ENCODE assay signal across 9 mouse cellular contexts in genomic region chr15:101983315-101983948, GRCm38 (mm10). TPM values are rescaled to one million over a fixed set of nuclear protein-coding genes. Genes with fewer than 3 reads are reported as not detected.
DNase-seq lines count a peak whose midpoint lies in the region; ATAC-seq lines count a peak whose summit lies in the region.
"Had no signal": no experiment of that assay in that cellular context is flagged by ENCODE, and none has a peak within 500 bp of the region (broad histone marks: within the 10 kb centered on the region; RNA-seq: fewer than 3 reads in every experiment).

No protein-coding gene starts in this region.

- ATAC-seq in lung, embryonic 16.5 days (ENCODE audit: low read depth) = no peak
- no peak for ATAC-seq in forebrain, embryonic 11.5 days (replicated peaks; ENCODE audit: low FRiP score)
- no peak for ATAC-seq in limb, embryonic 13.5 days (ENCODE audit: low FRiP score, low read depth)
- ATAC-seq in stomach, embryonic 15.5 days (ENCODE audit: insufficient read depth, low FRiP score, low read depth) = no peak
- ATAC-seq in megakaryocyte-erythroid progenitor cell, adult 5-6 weeks (replicated peaks; ENCODE audit: low FRiP score, low TSS enrichment, poor library complexity, severe bottlenecking) = no peak

- no peaks in the 10 kb centered on the region for H3K9me3 ChIP-seq in lung, embryonic 16.5 days (ENCODE audit: control insufficient read depth, low read length)
- no peaks in the 10 kb centered on the region for H3K9me3 ChIP-seq in forebrain, embryonic 11.5 days (ENCODE audit: control insufficient read depth, low read length)
- no peaks in the 10 kb centered on the region for H3K9me3 ChIP-seq in limb, embryonic 13.5 days
- H3K9me3 ChIP-seq in stomach, embryonic 15.5 days = no peaks in the 10 kb centered on the region

- 69% methylated on average over 13 of the region's 13 CpGs for WGBS in lung, embryonic 16.5 days
- WGBS in forebrain, embryonic 11.5 days = 83% methylated on average over 13 of the region's 13 CpGs
- WGBS in limb, embryonic 13.5 days = 78% methylated on average over 13 of the region's 13 CpGs
- WGBS in stomach, embryonic 15.5 days = 77% methylated on average over 13 of the region's 13 CpGs

- peaks cover 12% of the 10 kb centered on the region for H3K4me1 ChIP-seq in lung, embryonic 16.5 days (replicated peaks; ENCODE audit: control insufficient read depth, insufficient read depth, low read length)
- H3K4me1 ChIP-seq in forebrain, embryonic 11.5 days (replicated peaks; ENCODE audit: control insufficient read depth, insufficient read depth, low read length) = peaks cover 4% of the 10 kb centered on the region; the same call in 1 of the 2 replicates
- peaks cover 10% of the 10 kb centered on the region; the same call in 1 of the 2 replicates for H3K4me1 ChIP-seq in limb, embryonic 13.5 days
- H3K4me1 ChIP-seq in stomach, embryonic 15.5 days = peaks cover 17% of the 10 kb centered on the region; the same call in 1 of the 2 replicates

- H3K27me3 ChIP-seq in lung, embryonic 16.5 days (ENCODE audit: control insufficient read depth, insufficient read depth, low read depth, low read length) = no peaks in the 10 kb centered on the region
- H3K27me3 ChIP-seq in forebrain, embryonic 11.5 days (ENCODE audit: control insufficient read depth, insufficient read depth, low read length) = no peaks in the 10 kb centered on the region
- H3K27me3 ChIP-seq in limb, embryonic 13.5 days = no peaks in the 10 kb centered on the region
- no peaks in the 10 kb centered on the region for H3K27me3 ChIP-seq in stomach, embryonic 15.5 days (replicated peaks)

- no peak overlapping the region; the same call in 1 of the 2 replicates for H3K9ac ChIP-seq in lung, embryonic 16.5 days (ENCODE audit: low read length)
- peak overlapping the region; percentile 47 for H3K9ac ChIP-seq in forebrain, embryonic 11.5 days (ENCODE audit: low read length)
- H3K9ac ChIP-seq in limb, embryonic 13.5 days = peak overlapping the region; percentile 2; the same call in 1 of the 2 replicates
- no peak overlapping the region for H3K9ac ChIP-seq in stomach, embryonic 15.5 days

- no peak overlapping the region for H3K27ac ChIP-seq in lung, embryonic 16.5 days (ENCODE audit: low read length)
- H3K27ac ChIP-seq in forebrain, embryonic 11.5 days (ENCODE audit: low read depth, low read length) = no peak overlapping the region
- H3K27ac ChIP-seq in limb, embryonic 13.5 days = peak overlapping the region; percentile 39; the same call in 1 of the 2 replicates
- peak overlapping the region; percentile 91 for H3K27ac ChIP-seq in stomach, embryonic 15.5 days

- DNase-seq in lung, adult 18-20 months = no peak
- DNase-seq in forebrain, embryonic 11.5 days (ENCODE audit: low spot score) = no peak
- no peak for DNase-seq in frontal cortex, adult 2 months (ENCODE audit: extremely low spot score in 1 of 2, low spot score in 1 of 2)
- no peak for DNase-seq in right cerebral cortex, postnatal 25 days

- peak overlapping the region; percentile 52 for H3K4me2 ChIP-seq in lung, embryonic 16.5 days (ENCODE audit: low read depth, low read length)
- H3K4me2 ChIP-seq in forebrain, embryonic 11.5 days (ENCODE audit: low read depth, low read length, severe bottlenecking) = peak overlapping the region; percentile 50; the same call in 1 of the 2 replicates
- H3K4me2 ChIP-seq in limb, embryonic 13.5 days (replicated peaks) = peak overlapping the region; percentile 56
- H3K4me2 ChIP-seq in stomach, embryonic 15.5 days = peak overlapping the region; percentile 63

- H3K36me3 ChIP-seq in lung, embryonic 16.5 days (ENCODE audit: control insufficient read depth, insufficient read depth, low read length) = no peaks in the 10 kb centered on the region
- H3K36me3 ChIP-seq in forebrain, embryonic 11.5 days (ENCODE audit: control insufficient read depth, insufficient read depth, low read length) = no peaks in the 10 kb centered on the region
- H3K36me3 ChIP-seq in limb, embryonic 13.5 days = no peaks in the 10 kb centered on the region
- no peaks in the 10 kb centered on the region for H3K36me3 ChIP-seq in stomach, embryonic 15.5 days

- no peak overlapping the region for H3K4me3 ChIP-seq in lung, embryonic 16.5 days (ENCODE audit: low read length)
- H3K4me3 ChIP-seq in forebrain, embryonic 11.5 days (ENCODE audit: low read depth, low read length) = no peak overlapping the region
- 0 out of 2 replicates have a peak overlapping the region, but pooled peaks have one; percentile 25 for H3K4me3 ChIP-seq in limb, embryonic 13.5 days
- 0 out of 2 replicates have a peak overlapping the region, but pooled peaks have one; percentile 30 for H3K4me3 ChIP-seq in stomach, embryonic 15.5 days (replicated peaks)

RNA-seq across cellular contexts. Expression of gene Krt8, which starts 20.9 kb away (rescaled TPM):
- 402 and 445 TPM in 2 replicates for polyA plus RNA-seq in lung, embryonic 16.5 days (2015; fragmentation: Nextera tagmentation; extraction: Ambion mirVana)
- polyA plus RNA-seq in forebrain, embryonic 11.5 days (2014; fragmentation: Nextera tagmentation; extraction: Ambion mirVana) = 16.2 and 19.2 TPM in 2 replicates
- 7.3 and 7.8 TPM in 2 replicates for polyA plus RNA-seq in limb, embryonic 13.5 days (2015; fragmentation: Nextera tagmentation; extraction: Ambion mirVana)
- polyA plus RNA-seq in stomach, embryonic 15.5 days (2015; fragmentation: Nextera tagmentation; extraction: Ambion mirVana) = 916 and 929 TPM in 2 replicates
- polyA plus RNA-seq in frontal cortex, adult 2 months (2012; rRNA removed) = 1.7 and 4.5 TPM in 2 replicates
- 0.17 and 1.5 TPM in 2 replicates for total RNA-seq in megakaryocyte-erythroid progenitor cell, adult 5-6 weeks (2014; fragmentation: Nextera tagmentation)
- total RNA-seq in megakaryocyte-erythroid progenitor cell, adult 5-6 weeks (2017) = 0.27 TPM in 1 of 2 replicates, not detected in the other

RNA-seq across cellular contexts. Expression of gene Krt78, which starts 29.3 kb away (rescaled TPM):
- polyA plus RNA-seq in lung, embryonic 16.5 days (2015; fragmentation: Nextera tagmentation; extraction: Ambion mirVana) = 0.10 and 0.21 TPM in 2 replicates
- polyA plus RNA-seq in forebrain, embryonic 11.5 days (2014; fragmentation: Nextera tagmentation; extraction: Ambion mirVana) = not detected in 2 replicates
- polyA plus RNA-seq in limb, embryonic 13.5 days (2015; fragmentation: Nextera tagmentation; extraction: Ambion mirVana) = 0.06 TPM in 1 of 2 replicates, not detected in the other
- polyA plus RNA-seq in stomach, embryonic 15.5 days (2015; fragmentation: Nextera tagmentation; extraction: Ambion mirVana) = 2.3 and 5.7 TPM in 2 replicates
- polyA plus RNA-seq in frontal cortex, adult 2 months (2012; rRNA removed) = not detected in 2 replicates
- total RNA-seq in megakaryocyte-erythroid progenitor cell, adult 5-6 weeks (2014; fragmentation: Nextera tagmentation) = not detected in 2 replicates
- not detected in 2 replicates for total RNA-seq in megakaryocyte-erythroid progenitor cell, adult 5-6 weeks (2017)
- total RNA-seq: gastrocnemius, postnatal 14 days had no signal

RNA-seq across cellular contexts. Expression of gene Krt79, which starts 43.3 kb away (rescaled TPM):
- polyA plus RNA-seq in lung, embryonic 16.5 days (2015; fragmentation: Nextera tagmentation; extraction: Ambion mirVana) = 0.80 and 1.2 TPM in 2 replicates
- polyA plus RNA-seq in forebrain, embryonic 11.5 days (2014; fragmentation: Nextera tagmentation; extraction: Ambion mirVana) = 0.12 TPM in 1 of 2 replicates, not detected in the other
- 0.15 and 0.20 TPM in 2 replicates for polyA plus RNA-seq in limb, embryonic 13.5 days (2015; fragmentation: Nextera tagmentation; extraction: Ambion mirVana)
- 1.2 and 1.6 TPM in 2 replicates for polyA plus RNA-seq in stomach, embryonic 15.5 days (2015; fragmentation: Nextera tagmentation; extraction: Ambion mirVana)
- 0.34 TPM in 1 of 2 replicates, not detected in the other for polyA plus RNA-seq in frontal cortex, adult 2 months (2012; rRNA removed)
- not detected in 2 replicates for total RNA-seq in megakaryocyte-erythroid progenitor cell, adult 5-6 weeks (2014; fragmentation: Nextera tagmentation)
- total RNA-seq in megakaryocyte-erythroid progenitor cell, adult 5-6 weeks (2017) = not detected in 2 replicates
- total RNA-seq: gastrocnemius, postnatal 14 days had no signal

RNA-seq across cellular contexts. Expression of gene Krt18, which starts 44.5 kb away (rescaled TPM):
- polyA plus RNA-seq in lung, embryonic 16.5 days (2015; fragmentation: Nextera tagmentation; extraction: Ambion mirVana) = 263 and 293 TPM in 2 replicates
- 12.0 and 13.6 TPM in 2 replicates for polyA plus RNA-seq in forebrain, embryonic 11.5 days (2014; fragmentation: Nextera tagmentation; extraction: Ambion mirVana)
- polyA plus RNA-seq in limb, embryonic 13.5 days (2015; fragmentation: Nextera tagmentation; extraction: Ambion mirVana) = 20.9 and 21.2 TPM in 2 replicates
- polyA plus RNA-seq in stomach, embryonic 15.5 days (2015; fragmentation: Nextera tagmentation; extraction: Ambion mirVana) = 448 and 512 TPM in 2 replicates
- 1.4 and 3.5 TPM in 2 replicates for polyA plus RNA-seq in frontal cortex, adult 2 months (2012; rRNA removed)
- total RNA-seq in megakaryocyte-erythroid progenitor cell, adult 5-6 weeks (2014; fragmentation: Nextera tagmentation) = 8.3 TPM in 1 of 2 replicates, not detected in the other
- total RNA-seq in megakaryocyte-erythroid progenitor cell, adult 5-6 weeks (2017) = 7.2 and 11.5 TPM in 2 replicates

RNA-seq across cellular contexts. Expression of gene Krt4, which starts 58.9 kb away (rescaled TPM):
- polyA plus RNA-seq in lung, embryonic 16.5 days (2015; fragmentation: Nextera tagmentation; extraction: Ambion mirVana) = 14.2 and 23.3 TPM in 2 replicates
- polyA plus RNA-seq in forebrain, embryonic 11.5 days (2014; fragmentation: Nextera tagmentation; extraction: Ambion mirVana) = not detected in 2 replicates
- polyA plus RNA-seq in limb, embryonic 13.5 days (2015; fragmentation: Nextera tagmentation; extraction: Ambion mirVana) = 4.1 and 6.3 TPM in 2 replicates
- 390 and 937 TPM in 2 replicates for polyA plus RNA-seq in stomach, embryonic 15.5 days (2015; fragmentation: Nextera tagmentation; extraction: Ambion mirVana)
- not detected in 2 replicates for polyA plus RNA-seq in frontal cortex, adult 2 months (2012; rRNA removed)
- not detected in 2 replicates for total RNA-seq in megakaryocyte-erythroid progenitor cell, adult 5-6 weeks (2014; fragmentation: Nextera tagmentation)
- total RNA-seq in megakaryocyte-erythroid progenitor cell, adult 5-6 weeks (2017) = not detected in 2 replicates

Comparison
In these comparisons a context has a peak if more than half of its experiments do, and no peak if none do; other contexts are left out.
1. H3K27ac ChIP-seq: peak in limb, embryonic 13.5 days (single experiment) and stomach, embryonic 15.5 days (single experiment); none in lung, embryonic 16.5 days (single experiment) and forebrain, embryonic 11.5 days (single experiment).
2. H3K4me3 ChIP-seq: peak in limb, embryonic 13.5 days (single experiment) and stomach, embryonic 15.5 days (single experiment); none in lung, embryonic 16.5 days (single experiment) and forebrain, embryonic 11.5 days (single experiment).
3. H3K9ac ChIP-seq: peak in forebrain, embryonic 11.5 days (single experiment) and limb, embryonic 13.5 days (single experiment); none in lung, embryonic 16.5 days (single experiment) and stomach, embryonic 15.5 days (single experiment).
4. RNA of gene Krt8, which starts 20.9 kb away (polyA plus RNA-seq): 916 to 929 TPM in stomach, embryonic 15.5 days and 402 to 445 TPM in lung, embryonic 16.5 days; 16.2 to 19.2 TPM in forebrain, embryonic 11.5 days, 7.3 to 7.8 TPM in limb, embryonic 13.5 days and 1.7 to 4.5 TPM in frontal cortex, adult 2 months; every median in the first group is over 10 times any median in the second.
5. Peak in every context shown above with its lines, with median percentiles within 50 percentile points of each other: H3K4me2 ChIP-seq.